Mouse (Mus musculus): ENCODE data around the gene Dclk1.

The Dclk1 gene

DNA sequence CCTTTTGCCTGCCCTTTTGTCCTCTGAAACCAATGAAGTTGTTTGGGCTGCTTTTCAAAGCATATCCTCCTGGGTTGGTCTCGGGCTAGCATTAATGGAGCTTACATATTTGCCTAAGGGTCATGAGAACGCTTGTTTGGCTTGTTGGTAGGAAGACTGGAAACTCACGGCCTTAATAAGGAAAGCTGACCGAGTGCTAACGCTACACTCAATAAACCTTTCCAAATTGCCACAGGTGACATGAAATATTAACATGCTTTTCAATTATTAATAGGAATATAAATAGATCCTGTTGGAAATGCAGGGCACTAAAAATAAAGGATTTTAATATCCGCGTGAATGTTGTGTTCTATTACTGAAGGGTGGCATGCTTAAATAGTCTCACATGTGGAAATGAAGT, 257.1 kb downstream of the Dclk1 start:
- DNase-seq (ENCODE audit: low spot score) = no peak

DNA sequence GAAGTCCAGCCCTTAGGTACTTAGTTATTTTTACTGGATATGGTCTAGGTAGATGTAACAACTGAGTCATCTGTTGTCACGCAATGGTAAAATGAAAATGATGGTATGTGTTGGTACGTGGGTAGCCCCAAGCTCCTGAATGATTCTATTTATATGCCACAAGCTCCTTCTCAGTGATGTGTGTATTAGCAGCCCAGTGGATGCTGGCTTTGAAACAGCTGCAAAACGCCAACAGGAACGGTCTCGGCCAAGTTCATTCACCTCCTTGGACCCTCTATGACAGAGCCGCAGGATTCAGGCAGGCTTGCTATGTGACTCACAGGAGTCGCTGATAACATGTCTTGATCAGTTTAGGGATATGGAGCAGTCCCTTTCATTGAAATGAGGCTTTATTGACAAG, 268.0 kb downstream of the Dclk1 start:
- DNase-seq (ENCODE audit: low spot score) = no peak

DNA sequence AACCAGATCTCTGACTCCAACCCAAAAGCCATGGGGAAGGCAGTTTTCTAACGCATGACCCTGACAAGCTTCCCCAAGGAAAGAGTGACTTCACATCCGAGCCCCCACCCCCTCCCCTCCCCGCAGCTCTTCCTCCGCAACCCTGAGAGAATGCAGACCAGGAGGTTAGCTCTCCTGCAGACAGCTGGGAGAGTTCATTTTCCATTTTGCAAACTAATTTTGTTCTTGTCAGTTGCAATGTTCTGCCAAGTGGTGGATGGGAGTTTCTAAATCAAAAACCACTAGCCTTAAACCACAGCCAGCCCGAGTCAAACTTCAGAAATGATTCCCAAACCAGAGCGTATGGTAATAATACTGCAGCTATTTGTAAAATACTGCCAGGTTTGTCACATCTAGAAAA, 269.5 kb downstream of the Dclk1 start:
- no peak for DNase-seq (ENCODE audit: low spot score)

DNA sequence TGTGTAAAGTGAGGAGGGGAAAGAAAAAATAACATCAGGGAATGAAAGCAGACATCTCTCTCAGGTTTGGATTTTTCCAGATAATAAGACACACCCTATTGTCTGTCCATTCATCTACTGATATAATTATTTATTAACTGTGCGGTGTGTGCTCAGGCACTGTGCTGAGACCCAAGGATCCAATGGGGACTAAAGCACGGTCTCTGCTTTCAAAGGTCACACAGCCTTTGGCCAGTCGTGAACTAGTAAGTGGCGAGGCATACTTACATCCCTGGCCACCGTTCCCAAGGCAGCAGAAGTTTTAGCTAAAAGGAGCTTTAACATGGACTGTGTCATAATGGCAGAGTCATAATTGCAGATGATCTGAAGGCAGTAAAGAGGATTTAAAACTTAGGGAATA, 273.8 kb downstream of the Dclk1 start:
- no peak for DNase-seq (ENCODE audit: low spot score)

DNA sequence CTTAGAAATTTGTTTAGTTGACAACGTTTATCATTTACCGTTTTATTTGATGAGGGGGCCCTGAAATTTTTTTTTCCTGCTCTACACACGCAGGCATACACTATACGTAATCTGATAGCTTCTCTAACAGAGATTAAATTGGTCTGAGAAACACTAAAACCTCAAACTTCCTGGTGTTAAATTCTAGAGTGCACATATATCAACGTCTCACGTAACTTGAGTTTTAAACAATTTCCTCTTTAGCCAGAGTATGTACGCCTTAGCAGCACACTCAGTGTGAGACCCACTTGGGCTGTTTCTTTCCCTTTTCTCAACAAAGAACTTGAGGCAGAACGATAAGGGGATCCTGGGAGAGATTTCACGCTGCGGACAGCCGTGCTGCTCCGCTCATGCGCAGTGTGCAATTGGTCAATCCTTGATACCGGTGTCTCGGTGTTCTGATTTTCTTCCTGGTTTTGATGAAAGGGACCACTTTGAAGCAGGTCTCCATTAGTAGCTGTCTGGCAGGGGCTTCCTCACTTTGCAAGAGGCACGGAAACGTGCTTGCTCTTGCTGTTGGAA, 275.4 kb downstream of the Dclk1 start:
- DNase-seq (ENCODE audit: low spot score) = no peak

DNA sequence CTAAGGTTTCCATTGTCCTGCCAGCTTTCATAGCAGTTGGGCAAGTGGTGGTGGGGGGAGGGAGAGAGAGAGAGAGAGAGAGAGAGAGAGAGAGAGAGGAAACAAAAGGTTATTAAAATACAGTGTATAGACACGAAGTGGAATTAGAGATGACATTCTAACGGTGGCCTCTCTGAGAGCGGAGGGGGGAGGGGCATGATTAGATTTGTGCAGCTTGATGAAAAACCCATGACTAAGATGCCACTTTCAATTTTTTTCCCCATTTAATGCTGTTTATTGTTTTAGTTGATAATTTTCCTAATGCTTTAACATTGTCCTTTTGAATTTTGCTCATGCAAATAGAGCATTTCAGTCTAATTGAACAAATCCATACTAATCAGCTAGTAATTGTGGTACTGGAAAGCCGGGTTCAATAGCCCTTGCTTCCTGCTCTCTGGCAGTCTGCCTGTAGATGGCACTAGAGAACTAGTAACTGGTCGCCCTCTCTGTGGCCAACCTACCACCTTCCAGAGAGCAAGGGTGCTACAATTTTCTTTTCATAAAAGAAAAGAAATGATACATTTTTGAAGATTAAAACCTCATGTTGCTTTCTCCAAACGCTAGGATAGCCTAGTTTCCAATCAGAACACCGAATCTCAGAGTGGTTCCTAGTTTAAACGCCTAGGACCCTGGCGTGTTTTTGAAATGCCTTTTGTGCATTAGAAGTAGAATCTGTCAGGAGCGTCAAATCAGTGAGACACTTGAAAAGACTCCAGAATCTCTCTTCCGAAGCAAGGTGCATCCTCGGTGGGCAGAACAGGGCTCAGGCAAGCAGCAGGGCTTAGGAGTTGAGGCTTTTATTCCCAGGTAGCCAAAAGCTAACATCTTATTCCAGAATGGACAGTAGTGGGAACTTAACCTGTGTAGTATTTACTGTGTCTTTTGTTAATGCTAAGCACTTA, 278.3 kb downstream of the Dclk1 start:
- DNase-seq (ENCODE audit: low spot score) = peak; percentile 29

DNA sequence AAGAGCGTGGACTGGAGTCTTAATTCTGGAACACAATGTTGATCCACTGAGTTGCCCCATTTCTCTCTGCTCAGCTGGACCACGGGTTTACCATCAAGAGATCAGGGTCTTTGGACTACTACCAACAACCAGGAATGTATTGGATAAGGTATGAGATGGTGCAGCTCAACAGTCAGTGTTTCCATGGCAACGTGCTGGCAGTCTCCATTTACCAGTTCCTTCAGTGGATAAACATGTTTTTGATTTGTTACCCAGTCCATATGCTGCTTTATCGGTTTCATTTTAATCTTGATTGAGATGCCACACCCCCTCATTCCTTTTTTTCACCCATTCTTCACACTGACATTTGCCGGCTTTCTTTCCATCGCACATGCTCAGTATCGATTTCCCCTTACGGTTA, 279.6 kb downstream of the Dclk1 start:
- DNase-seq (ENCODE audit: low spot score) = no peak

DNA sequence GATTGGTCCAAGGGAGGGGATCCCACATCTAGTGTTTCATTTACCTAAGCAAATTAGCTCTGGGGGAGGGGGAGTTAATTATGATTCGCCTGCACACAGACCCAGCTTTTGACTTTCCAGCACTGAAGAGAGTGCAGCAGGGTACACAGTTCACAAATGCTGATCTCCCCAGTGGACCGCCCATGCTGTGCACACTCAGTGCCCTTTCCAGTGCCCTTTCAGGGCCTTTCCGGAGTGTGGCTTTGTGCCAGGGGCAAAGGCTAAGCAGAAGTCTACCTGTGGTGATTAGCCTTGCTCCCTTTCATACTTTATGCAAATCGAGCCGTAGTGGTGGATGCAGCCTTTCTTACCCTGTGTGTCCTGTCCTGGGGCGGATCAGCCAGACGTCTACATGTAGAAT, 281.1 kb downstream of the Dclk1 start:
- no peak for DNase-seq (ENCODE audit: low spot score)

DNA sequence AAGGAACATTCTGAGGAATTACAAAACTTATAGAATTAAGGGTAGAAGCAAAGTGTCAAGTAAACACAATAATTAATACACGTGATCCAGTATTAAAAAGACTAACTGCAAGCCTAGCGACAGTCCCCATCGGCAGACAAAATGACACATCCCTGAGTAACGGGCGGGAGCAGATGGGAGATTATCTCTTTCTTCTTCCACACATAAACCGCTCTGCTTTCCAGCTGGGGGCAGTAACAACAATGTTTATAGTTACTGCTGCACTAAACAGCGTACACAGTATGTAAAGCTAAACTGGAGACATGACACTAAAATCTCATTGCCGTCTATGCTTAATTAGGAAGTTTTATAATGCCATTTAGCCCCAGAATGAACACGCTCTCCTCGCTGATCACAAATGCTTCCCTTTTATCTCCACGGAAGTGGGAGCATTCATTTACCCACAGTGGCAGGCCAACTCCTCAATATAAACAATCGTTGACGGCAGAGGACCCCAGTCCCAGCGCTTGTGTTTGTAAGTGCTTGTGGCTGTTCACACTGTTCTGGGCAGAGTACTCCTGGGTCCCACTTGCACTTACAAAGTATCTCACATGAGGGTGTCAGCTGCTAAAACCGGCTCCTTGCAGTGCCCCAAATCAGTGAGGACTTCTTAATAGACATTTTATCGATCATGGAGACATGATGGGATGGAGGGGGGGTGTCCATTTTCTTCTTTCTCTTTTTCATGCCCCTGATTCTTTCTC, 281.7 kb downstream of the Dclk1 start:
- DNase-seq (ENCODE audit: low spot score) = no peak

DNA sequence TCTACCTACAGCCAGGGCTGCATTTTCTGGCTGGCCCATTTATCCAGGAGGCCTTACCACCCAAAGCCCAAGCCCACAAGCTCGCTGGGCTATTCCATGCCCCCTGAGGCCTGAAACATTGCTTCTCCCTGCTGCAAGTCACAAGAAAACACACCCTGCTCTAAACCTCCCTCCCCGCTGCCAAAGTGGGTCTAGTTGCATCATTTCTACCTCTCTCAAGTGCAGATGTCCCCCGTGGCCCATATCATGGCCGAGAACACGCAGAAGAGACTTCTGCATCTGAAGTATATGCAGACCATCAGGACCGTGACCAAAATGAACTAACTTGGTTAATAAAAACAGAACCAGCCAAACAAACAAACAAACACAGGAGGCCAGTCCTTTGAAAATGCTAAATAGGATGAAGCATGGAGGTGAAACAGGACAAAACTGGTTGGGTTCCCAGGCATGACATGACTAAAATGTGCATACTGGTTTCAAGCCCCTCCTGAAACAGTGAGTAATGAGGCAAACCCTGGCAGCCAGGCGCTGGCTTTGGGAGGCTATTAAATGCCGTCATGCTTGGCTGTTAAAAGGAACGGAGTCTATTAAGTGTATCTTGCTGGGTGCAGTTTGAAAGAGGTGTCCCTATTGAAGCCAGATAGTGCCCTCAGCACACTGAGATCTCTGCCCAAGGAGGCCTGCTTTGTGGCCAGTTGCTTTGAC, 282.5 kb downstream of the Dclk1 start:
- no peak for DNase-seq (ENCODE audit: low spot score)

DNA sequence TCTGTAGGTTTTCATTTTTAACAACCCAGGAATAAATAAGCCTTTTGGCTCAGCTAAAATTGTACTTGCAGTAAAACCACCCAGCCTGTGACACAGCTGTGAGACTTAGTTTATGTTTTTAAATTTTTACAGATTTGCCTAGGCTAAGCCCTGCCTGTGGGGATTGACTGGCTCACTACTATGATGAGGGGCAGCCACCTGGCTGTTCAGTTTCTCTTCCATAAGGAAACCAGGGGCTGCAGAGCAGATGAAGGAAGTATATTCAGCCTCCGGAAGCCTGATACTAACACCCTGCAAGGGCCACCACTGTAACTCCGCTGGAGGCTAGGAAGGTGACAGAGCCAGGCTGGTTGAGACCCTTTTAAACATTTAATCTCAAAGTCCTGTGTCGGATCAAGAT, 284.3 kb downstream of the Dclk1 start:
- DNase-seq (ENCODE audit: low spot score) = no peak

DNA sequence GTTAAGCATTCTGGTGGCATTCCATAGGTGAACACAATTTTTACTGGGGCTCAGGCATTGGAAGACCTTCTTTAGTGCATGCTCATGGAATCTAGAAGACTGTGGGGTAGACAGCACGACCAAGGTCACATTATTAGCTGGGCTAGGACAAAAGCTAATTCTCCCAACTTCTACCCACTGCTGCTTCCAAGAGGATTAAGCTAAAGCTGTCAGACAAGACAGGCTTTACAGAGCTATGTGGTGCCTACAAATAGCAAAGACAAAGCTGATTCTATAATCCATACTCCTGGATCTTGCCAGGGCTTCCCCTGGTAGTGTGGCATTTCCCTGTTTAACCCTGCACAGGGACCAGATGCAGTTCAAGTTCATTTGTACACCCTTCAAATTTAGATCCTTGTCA, 285.4 kb downstream of the Dclk1 start:
- DNase-seq (ENCODE audit: low spot score) = no peak

DNA sequence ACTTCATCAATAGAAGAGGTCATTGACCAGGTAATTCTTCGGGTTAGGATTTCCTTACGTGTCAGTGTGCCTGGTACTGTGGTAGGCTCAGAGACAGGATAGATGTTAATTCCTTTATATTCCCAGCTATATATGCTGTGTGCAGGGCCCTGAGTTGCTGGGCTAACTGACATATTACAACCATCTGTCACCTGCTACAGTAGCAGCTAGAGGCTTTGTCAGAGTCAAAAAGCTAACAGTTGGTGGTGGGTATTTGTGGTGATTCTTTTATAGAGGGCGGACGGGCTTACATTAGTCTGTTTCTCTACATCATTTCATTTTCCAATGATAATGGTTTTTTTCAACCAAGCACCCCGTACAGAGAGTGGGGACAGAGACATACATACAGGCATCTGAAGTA, 285.8 kb downstream of the Dclk1 start:
- DNase-seq (ENCODE audit: low spot score) = no peak

DNA sequence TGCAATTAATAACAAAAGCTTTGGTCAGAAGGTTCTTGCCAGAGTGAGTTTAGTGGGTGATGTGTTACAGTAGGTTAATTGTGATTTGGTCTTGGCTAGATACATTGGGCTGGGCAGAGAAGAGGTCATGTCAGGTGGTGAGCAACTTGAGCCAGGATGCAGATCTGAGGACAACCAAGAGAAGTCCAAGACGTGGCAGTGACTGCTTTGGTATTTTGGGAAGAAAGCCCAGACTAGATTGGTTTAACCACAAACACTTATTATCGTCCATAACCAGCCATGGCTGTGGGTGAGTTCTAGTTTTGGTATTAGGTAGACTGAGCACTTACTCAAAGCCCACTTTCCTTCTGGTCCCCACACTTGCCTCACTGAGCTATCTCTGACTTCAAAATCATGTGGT, 287.2 kb downstream of the Dclk1 start:
- no peak for DNase-seq (ENCODE audit: low spot score)

DNA sequence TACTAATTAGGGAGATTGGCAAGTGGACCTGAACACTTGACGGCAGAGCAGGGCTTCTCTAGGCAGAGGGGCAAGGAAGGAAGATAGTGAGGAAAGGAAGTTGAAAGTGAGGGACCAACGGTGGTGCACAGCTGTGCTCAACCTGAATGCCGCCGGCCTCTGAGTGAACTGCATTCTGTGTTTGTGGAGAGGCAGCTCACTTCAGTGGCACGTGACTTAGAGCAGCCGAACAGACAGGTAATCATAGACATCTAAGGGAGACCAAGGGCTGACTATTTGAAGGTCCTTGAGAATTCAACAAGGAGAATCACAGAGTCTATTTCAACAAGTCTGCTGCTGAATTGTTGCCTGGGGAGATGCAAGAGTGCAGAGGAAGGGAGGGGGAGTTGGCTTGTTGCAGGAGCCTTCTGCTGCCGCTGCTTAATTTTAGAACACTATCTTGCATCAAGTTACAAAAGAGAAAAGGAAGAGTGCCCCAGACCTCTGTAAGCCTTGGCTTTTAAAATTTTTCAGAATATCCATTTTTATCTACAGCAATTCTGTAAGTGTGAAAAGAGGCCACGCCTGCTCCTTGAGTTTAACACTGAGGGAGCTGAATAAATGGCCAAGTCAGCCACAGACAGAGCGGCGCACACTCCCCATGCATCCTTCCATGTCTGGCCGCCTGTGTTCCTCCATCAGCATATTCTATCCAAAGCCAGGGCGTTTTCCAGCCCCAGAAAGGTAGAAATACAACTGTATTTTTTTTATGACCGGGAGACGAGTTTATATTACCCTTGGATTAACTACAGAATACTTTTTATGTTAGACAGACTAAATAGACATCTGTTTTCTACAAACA, 289.3 kb downstream of the Dclk1 start:
- no peak for DNase-seq (ENCODE audit: low spot score)

DNA sequence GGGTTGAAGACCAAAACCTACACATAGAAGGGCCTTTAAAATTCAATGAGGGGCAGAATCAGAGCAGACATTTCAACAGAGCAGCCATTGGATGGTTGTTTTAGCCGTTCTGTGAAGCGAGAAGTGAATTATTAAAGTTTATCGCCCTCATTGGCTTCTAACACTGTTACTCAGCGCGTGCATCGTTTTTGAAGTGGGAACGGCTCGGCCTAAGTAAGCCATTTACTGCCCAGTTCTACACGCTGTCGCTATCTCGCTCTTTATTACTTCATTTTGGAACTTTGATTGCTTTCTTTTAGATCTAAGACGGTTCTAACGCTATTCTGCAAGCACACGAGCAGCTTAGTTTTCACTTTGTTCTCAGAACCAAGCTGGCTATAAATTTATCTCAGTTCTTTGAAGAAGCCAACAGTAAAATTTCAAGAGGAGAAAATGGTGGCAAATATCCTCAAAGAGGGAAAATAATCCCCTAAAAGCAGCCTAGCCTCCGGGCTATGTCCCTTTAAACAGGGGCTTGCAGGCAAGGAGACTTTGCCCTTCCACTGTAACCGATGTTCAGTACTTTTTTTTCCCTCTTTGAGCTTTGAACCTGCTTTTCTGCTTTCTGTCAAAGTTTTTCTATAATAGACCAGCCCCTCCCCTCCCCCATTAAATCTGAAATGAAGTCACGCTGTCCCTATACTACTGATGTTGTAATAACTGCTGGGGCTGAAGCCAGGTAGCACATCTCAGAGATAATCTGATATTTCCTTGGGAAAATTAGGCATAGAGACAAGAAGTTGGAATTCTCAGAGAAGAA, 290.2 kb downstream of the Dclk1 start:
- DNase-seq (ENCODE audit: low spot score) = no peak

DNA sequence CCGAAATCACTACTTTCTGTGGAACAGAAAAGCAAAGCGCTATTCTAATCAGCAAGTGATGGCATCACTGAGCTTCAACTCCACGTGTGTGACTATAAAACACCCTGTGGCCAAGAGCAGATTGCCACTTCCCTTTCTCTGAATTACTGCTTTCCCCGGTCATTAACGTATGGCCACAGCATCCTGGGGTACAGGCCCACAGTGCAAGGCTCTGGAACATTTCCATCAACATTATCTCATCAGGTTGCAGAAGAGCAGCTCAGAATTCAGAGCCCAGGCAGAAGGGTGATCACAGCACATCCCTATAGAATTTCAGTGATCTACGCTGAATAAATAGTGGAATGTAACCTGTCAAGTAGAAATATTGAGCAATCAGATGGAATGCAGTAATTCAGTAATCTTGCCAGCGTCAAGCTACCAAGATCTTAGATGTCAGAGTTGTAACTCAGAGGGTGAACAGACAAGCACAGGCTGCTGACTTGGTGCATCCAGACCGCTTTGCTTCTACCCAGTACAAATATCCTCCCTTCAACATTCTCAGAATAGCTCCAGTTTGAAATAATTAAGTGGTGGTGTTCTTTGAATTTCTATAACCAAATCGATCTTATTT, 293.5 kb downstream of the Dclk1 start:
- DNase-seq (ENCODE audit: low spot score) = no peak

DNA sequence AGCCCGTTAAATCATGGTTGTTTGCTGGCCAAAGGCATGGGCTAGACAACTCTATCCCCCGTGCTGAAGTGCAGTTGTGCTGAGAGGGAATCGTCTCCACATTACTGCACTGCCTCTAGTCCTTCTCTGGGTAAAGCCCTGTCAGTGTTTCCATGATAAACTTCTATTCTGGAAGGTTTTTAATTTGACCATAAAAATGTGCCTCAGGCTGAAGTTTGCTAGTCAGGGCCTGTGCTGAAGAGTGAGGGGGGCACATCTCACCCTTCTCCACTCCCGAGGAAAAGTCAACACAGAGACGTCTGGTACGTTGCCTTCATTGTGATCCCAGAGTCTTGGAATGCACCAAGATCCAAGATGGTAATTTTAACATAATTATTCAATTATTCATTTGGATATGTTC, 294.7 kb downstream of the Dclk1 start:
- no peak for DNase-seq (ENCODE audit: low spot score)

DNA sequence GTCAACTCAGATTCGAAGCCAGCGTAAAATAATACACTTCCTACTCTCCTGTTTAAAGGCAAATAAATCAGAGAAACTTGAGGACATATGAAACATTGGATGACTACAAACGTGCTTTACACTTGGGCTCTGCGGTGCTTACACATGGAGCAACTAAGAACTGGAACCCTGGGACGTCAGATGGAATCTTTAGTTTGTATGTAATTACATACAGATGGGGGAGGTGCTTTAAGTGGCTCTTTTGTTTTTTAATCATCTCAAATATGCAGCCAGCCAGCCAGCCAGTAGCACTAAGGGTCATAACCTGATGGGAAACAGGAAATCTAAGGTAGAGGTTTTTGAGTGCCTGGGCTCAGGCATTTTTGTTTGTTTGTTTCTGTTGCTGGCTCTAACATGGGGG, 295.6 kb downstream of the Dclk1 start:
- no peak for DNase-seq (ENCODE audit: low spot score)

DNA sequence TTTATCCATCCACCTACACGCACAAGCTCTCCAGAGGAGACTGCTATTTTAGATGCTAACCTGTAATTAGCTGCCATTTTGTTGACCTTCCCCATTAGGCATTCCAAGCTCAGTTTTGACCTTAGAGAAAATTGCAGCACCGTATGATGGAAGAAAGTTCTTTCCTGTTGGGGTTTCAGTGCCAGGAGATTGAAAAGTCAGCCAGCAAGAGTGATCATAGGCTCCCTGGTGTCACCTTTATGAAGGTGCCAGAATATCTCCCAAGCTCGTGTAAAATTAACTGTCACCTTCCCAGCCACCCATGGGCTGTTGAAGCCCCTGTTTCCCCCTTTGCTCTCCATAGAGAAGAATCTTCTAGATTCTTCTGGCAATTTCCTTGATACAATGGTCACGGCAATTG, 297.2 kb downstream of the Dclk1 start:
- no peak for DNase-seq (ENCODE audit: low spot score)
